Mouse (Mus musculus) CH12.LX (cell line): ENCODE data around the gene Meis2.

Experiments used
- BHLHE40 ChIP-seq: IDR thresholded peaks from 2 replicates; pipeline ENCODE4 v1.6.1; 2011; ENCODE audit warnings: mild to moderate bottlenecking, low read depth, low read length, improper control_type of control experiment
- CHD2 ChIP-seq: IDR thresholded peaks from 2 replicates; pipeline ENCODE4 v1.6.1; 2011; ENCODE audit warnings: low read length, improper control_type of control experiment
- CTCF ChIP-seq, 2 experiments: IDR thresholded peaks in 1 of 2; conservative IDR thresholded peaks in 1 of 2; 2 replicates each; pipeline ENCODE4 v1.5.1; 2011 to 2012; ENCODE audit warnings: low read depth in 2 of 2, low read length in 2 of 2, improper control_type of control experiment in 1 of 2, inconsistent platforms in 1 of 2, mild to moderate bottlenecking in 1 of 2, moderate library complexity in 1 of 2
- ELF1 ChIP-seq: IDR thresholded peaks from 2 replicates; pipeline ENCODE4 v1.6.1; 2014; ENCODE audit warnings: low read depth, mild to moderate bottlenecking, inconsistent platforms, low read length, improper control_type of control experiment
- HCFC1 ChIP-seq: IDR thresholded peaks from 2 replicates; pipeline ENCODE4 v1.6.1; 2012; ENCODE audit warnings: low read depth, mild to moderate bottlenecking, inconsistent platforms, low read length, improper control_type of control experiment
- KAT2A ChIP-seq: IDR thresholded peaks from 2 replicates; pipeline ENCODE4 v1.6.1; 2012; ENCODE audit warnings: low read length, improper control_type of control experiment, inconsistent platforms; ENCODE audit not compliant: insufficient replicate concordance
- MAFK ChIP-seq: IDR thresholded peaks from 2 replicates; pipeline ENCODE4 v1.6.1; 2011; ENCODE audit warnings: low read length, improper control_type of control experiment; ENCODE audit not compliant: insufficient replicate concordance
- MYC ChIP-seq: IDR thresholded peaks from 2 replicates; pipeline ENCODE4 v1.6.1; 2011; ENCODE audit warnings: low read depth, mild to moderate bottlenecking, improper control_type of control experiment, low read length
- NRF1 ChIP-seq: IDR thresholded peaks from 2 replicates; pipeline ENCODE4 v1.6.1; 2014; ENCODE audit warnings: low read depth, mild to moderate bottlenecking, inconsistent platforms, low read length, improper control_type of control experiment, moderate library complexity
- POLR2A ChIP-seq: IDR thresholded peaks from 2 replicates; pipeline ENCODE4 v1.6.1; 2011; ENCODE audit warnings: low read depth, mild to moderate bottlenecking, improper control_type of control experiment, low read length
- RCOR1 ChIP-seq: conservative IDR thresholded peaks from 2 replicates; pipeline ENCODE4 v1.6.1; 2012; ENCODE audit warnings: low read depth, mild to moderate bottlenecking, inconsistent platforms, low read length, improper control_type of control experiment

DNA sequence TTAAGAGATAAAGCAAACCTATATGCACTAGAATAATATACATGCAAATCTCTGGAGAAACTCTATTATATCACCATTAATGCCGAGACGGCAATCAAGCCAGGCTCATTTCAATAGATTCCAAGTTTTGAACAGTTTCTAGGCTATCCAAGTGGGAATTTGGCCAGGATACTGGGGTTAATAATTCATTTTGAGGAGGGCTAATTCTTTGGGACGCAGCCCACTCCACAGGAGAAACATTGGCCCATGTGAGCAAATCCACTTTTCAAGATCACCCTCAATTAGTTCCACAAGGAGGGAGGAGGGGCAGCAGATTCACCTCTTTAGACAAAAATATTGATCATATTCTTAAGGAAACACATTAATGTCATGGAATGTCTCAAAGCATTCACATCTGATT lies 127.3 kb downstream of the Meis2 start:
- TF ChIP-seq CTCF (conservative IDR thresholded peaks at IDR 0.05 in 1 of 2, IDR thresholded peaks at IDR 0.05 in 1 of 2; ENCODE audit: low read depth in 2 of 2, low read length in 2 of 2): no peak
- no peak for TF ChIP-seq NRF1
- TF ChIP-seq POLR2A: no peak
- no peak for TF ChIP-seq HCFC1
- TF ChIP-seq KAT2A: no peak
- no peak for TF ChIP-seq RCOR1
- TF ChIP-seq MAFK: no peak
- TF ChIP-seq CHD2: no peak
- TF ChIP-seq BHLHE40: no peak
- TF ChIP-seq ELF1: no peak
- no peak for TF ChIP-seq MYC
